Mouse (Mus musculus) C2C12 (cell line): ENCODE data around the gene Ube2s.

ENCODE experiments used
- CTCF ChIP-seq: IDR thresholded peaks from one replicate; pipeline ENCODE4 v1.5.1; 2011; ENCODE audit not compliant: control insufficient read depth, insufficient read depth, insufficient read length
- FOSL1 ChIP-seq: IDR thresholded peaks from one replicate; pipeline ENCODE4 v1.8.0; 2011; ENCODE audit warnings: mild to moderate bottlenecking, low read length; ENCODE audit not compliant: poor library complexity, insufficient read depth, severe bottlenecking
- MAX ChIP-seq: IDR thresholded peaks from one replicate; pipeline ENCODE4 v1.6.1; 2011; ENCODE audit warnings: mild to moderate bottlenecking, control low read depth
- USF1 ChIP-seq: IDR thresholded peaks from one replicate; pipeline ENCODE4 v1.6.1; 2011; ENCODE audit warnings: low read depth, mild to moderate bottlenecking, control low read depth, moderate library complexity

GRCm38 (mm10) chr7:4792278-4793212, 19.8 kb downstream of the Ube2s start, which contains the start of gene Rpl28:
- no peak for TF ChIP-seq CTCF
- TF ChIP-seq USF1: no peak
- no peak for TF ChIP-seq FOSL1
- peak; percentile 85 for TF ChIP-seq MAX
